Mouse (Mus musculus) kidney, postnatal 10 days (tissue): ENCODE data around the gene Ablim2.
A peak's percentile ranks its signal among the peaks of the same experiment; 100 is the strongest.

Source experiments
- DNase-seq: peaks from one replicate; pipeline ENCODE4 v3.0.0; 2021; ENCODE audit warnings: mixed read lengths

The Ablim2 gene

DNA sequence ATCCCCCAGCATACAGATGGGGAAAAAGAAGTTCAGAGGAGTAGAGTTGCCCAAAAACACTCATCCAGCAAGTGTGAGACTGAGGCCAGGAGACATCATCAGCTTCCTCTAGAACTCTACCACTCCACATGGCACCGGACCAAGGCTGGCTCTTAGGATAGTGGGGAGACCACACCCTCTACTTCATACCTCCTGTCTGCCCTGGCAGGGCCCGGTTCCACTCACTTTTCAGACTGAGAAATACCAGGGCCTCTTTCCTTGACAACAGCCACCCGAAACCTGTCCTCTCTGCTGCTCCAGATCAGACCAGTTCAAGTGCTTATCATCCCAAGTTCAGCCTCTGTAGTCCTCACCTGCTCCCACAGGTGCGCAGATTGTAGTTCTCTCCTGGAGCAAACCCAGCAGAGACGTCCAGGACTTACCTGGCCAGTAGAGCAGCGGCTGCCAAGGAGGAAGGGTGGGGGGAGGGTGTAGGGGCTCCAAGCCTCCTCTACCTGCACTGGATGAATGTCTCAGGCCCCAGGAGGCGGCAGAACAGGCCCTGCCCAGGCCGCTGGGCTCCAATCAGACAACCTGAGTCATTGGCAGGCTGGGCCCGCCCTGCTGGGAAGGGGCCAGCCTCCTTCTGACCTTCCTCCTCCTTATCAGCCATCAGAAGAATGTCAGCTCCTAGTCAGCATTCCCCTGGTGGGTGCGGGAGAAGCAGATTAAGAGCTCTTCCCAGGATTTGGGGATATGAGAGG lies 18.0 kb upstream of the Ablim2 start, which contains the start of gene Sh3tc1:
TSS of gene Sh3tc1 (minus strand) at position 452 of the 743 bp plus-strand sequence.
- peak; percentile 81 for DNase-seq

DNA sequence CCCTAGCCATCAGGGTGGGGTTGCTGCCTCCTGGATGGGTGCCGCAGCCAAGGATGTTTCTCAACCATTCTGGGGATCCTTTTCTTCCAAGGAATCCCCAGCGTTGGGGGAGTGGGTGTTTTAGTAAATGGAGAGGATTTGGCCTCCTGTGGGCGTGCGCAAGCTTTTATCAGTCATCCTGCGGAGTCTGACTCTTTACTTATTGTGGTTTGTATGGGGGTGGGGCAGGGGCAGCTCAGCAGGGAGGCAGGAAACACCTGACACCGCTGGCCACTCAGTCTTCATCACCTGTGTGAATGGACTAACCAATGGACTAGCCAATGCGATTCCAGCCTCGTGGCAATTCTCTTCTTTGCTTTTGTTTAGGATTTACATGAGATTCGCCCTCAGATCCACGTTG lies 17.0 kb upstream of the Ablim2 start:
- DNase-seq = no peak

DNA sequence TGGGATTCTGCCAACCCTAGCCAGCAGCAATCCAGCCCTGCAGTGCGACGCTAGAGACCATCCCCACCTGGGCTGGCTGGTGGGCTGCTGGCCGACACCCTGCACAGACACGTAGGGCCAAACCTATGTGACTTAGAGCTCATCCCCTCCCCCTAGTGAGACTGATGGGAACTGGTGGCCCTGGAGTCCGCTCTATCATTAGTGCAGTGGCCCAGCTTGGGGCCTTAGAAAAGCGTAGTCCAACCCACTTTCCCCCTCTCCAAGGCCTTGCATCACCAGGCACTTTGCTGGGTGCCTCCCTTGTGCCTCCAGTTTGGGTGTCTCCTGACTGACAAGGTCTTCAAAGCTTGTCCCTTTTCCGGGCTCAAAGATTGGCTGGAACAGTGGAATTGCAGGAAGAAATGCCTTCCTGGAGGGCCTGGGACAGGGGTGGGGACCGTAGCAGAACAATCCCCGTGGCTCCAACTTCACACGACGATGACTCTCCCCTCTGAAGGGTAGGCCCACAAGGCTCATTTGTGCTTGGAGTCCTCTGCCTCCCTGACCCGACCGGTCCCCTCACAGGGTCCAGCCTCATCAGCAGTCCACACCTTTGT lies 16.4 kb upstream of the Ablim2 start:
- no peak for DNase-seq

DNA sequence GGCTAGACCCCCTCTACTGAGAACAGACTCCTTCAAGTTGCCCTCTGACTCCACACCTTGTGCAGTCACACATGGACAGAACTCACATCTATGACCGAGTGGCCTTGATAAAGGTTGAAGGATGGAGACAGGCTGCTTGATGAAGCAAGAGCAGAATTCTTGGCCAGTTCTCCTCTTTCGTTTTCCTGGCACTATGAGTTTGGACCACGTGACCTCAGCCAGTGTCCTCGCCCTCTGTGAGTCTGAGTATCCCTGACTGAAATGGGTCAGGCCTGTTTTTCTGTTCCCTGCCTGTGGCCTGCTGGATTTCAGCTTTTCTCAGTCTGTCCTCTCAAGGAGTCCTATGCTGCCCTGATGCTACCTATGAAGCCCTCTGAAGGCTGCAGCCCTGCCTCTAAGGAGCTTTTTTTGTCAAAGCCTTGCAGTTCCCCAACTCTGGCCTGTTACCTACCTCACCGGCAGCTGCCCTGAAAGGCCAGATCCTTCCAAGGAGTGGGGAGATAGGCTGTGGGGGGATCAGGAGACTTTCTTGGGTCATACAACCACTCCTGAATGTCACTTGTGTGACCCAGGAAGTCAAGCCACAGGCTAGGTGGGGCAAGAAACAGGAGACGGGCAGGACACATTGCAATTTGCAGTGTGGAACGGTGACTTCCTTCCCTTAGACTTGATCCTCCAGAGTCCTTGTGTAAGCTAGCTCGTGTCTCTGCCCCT lies 14.3 kb upstream of the Ablim2 start:
- DNase-seq = no peak

DNA sequence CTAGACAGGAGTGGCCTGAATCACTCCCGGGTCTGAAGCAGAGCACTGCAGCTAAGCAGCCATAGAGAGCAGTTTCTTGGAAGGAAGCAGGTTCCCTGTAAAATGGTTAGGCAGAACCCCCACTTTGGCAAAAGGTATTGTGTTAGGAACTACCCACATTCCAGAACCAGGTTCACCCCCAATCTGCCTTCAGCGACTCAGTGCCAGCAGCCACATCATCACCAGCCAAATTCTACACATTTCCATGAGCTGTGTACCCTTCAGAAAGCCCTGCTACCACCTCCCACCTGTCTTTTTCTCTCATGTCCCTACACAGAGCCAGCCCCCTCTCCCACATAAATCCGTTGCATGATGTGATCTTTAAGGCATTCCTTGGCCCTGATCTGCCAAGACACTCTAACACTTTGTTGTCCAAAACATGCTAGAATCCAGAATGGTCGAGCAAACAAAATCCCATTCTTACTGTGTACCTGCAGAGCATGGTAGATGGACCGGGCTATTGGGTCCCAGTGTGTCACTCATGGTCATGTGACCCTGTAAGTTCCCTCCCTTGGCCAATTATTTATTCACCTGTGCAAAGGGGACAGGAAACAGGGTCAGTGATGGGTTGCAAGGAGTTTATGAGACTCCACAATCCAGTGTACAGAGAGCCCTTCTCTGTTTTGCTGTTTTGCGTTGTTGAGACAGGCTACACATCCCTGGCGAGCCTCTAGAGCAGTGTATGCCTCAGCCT lies 13.5 kb upstream of the Ablim2 start:
- no peak for DNase-seq

DNA sequence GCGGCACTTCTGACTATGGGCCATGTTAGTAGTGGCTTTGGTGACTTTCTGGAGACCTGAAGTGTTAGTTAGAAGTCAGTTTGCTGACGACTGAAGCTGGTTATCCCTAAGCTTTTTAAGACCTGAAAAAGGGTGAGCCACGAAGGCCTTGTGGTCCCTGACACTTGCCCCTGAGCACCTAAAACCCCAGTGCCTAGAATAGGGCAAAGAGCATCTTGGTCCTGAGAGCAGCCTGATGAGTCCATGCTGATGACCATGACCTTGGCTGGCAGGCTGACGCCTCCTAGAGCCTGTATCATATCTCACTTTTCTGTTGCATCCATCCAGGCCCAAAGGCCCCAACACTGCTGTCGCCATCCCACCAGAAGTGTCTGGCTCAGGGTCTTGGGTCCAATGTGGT lies 12.3 kb upstream of the Ablim2 start:
- no peak for DNase-seq

DNA sequence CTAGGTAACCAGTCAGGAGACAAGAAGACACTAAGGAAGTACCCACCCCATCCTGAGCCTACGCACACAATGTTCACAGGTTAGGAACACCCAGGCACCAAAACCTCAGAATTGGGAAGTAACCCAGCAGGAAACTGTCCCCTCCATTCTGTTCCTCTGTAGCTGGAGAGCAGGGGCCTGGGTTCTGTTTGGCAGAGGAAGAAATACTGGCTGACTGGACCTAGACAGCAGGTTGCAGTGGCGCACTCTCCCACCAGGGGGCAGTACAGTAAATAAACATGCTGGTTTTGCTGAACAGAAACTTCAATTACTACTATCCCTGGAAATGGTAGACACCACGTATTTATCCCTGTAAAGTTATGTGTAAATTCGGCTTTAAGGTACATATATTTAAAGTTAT lies 10.8 kb upstream of the Ablim2 start:
- peak; percentile 89 for DNase-seq

DNA sequence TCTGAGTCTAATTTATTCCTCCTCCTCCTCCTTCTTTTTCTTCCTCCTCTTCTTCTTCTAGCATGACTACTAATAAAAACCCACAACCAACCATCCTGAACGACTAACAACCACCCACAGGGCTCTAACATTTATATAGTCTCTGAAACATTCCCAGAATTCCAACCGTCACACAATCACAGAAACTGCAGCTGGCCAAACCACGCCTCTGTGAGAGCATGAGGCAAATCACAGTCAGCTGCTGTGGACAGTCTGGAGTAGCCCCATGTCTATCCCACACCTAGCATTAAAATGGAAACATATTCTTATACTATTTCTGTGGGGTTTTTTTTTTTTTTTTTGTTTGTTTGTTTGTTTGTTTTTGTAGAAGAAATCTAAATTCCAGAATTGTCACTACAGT lies 8.3 kb upstream of the Ablim2 start:
- no peak for DNase-seq

DNA sequence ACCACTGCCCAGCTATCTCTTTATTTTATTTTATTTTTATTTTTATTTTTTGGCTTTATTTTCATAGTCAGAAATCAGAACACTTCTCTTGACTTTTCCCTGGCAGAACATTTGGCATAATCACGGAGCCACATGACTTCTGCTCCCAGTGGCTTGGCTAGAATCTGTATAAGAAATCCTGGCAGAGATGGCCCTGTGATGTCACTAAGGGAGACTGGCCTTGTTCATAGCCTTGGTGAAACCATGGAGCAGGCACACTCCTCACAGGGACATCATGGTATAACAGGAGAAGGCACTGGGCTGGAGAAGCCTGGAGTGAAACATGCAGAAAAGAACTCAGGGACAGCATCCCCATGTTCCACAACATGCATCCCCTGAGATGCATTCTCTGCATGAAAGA lies 7.7 kb upstream of the Ablim2 start:
- no peak for DNase-seq

DNA sequence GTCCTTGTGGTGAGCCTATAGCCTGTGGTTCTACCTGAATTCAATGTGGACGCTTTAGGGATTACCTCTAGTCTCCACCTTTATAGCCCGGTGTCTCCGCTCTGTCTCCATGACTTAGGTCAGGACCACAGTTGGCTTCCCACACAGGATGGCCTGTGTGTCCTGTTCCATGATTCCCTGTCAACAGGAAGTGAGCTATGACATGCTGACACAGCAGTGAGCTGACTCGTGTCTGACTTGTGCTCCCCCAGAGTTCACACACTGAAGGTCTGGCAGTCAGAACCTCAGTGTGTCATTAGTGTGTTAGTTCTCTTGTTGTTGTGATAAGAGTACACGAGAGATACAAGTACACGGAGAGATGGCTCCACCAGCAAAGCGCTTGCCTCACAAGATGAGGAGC lies 6.7 kb upstream of the Ablim2 start:
- DNase-seq = no peak

DNA sequence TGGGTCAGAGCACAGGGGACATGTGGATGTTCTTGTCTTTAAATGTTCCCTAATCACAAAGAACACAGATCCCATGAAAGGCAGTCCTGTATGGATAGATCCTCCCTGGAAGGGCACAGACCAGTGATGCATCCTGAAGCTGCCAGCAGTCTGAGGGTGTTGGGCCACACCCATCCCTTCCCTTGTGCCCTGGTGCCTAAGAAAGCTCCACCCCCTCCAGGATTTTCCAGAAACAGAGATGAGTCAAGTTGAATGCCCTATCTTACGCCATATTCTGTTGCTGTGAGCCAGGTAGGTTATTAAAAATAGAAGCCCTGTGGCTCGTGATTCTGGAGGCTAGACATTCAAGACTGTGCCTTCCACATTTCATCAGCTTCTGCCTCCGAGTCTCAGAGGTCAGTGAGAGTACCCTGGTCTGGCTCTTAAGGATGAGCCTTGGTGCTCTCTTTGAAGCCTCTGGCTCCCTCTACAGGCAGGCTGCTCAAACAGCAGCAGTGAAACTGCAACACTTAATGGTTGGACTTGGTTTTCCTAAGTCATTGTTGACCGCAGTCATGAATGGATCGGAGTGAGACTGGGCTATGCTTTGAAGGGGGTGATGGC lies 2.4 kb upstream of the Ablim2 start:
- DNase-seq = peak; percentile 85

DNA sequence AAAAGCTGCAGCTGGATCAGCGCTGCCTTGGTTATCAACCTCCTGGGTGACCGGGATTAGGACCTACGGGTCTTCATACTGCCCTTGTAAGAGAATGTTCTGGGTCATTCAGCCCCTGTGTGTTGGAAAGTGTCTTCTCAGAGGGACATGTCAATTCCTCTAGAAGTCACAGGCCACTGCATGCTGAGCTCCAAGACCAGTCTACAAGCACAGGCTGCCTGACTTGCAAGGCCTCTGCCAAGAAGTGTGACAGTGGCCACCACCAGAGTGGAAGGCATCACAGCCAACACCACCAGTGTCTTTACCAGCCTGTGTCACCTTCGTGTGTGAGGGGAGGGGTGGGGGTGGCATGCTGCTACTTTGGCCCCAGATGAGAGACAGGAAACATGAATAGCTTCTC lies 1.7 kb upstream of the Ablim2 start:
- DNase-seq = no peak

DNA sequence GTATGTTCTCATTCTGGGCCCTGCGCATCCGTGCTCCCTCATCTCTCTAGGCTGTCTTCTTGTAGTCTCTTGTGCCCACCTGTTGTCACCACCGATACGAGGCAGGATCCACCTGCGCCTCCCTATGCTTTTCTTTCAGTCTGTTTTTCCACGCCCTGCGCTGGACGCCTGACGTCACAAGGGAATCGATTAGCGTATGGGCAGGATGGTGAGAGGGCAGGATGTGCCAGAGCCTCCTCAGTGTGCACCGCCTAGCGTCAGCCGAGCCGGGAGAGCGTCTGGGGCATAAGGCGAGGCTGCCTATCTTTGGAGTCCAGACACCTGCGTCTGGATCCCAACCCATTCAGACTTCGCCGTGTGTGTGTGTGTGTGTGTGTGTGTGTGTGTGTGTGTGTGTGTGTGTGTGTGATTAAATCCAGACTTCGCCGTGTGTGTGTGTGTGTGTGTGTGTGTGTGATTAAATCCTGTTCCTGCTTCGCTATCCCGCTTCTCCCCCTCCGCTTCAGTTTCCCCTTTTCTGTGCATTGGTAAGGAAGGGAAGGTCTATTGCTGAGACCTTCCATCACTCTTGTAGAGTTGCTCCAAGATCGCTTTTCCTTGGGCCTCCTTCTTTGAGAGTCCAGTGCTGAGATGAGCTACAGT lies 562 bp upstream of the Ablim2 start:
- peak; percentile 44 for DNase-seq

DNA sequence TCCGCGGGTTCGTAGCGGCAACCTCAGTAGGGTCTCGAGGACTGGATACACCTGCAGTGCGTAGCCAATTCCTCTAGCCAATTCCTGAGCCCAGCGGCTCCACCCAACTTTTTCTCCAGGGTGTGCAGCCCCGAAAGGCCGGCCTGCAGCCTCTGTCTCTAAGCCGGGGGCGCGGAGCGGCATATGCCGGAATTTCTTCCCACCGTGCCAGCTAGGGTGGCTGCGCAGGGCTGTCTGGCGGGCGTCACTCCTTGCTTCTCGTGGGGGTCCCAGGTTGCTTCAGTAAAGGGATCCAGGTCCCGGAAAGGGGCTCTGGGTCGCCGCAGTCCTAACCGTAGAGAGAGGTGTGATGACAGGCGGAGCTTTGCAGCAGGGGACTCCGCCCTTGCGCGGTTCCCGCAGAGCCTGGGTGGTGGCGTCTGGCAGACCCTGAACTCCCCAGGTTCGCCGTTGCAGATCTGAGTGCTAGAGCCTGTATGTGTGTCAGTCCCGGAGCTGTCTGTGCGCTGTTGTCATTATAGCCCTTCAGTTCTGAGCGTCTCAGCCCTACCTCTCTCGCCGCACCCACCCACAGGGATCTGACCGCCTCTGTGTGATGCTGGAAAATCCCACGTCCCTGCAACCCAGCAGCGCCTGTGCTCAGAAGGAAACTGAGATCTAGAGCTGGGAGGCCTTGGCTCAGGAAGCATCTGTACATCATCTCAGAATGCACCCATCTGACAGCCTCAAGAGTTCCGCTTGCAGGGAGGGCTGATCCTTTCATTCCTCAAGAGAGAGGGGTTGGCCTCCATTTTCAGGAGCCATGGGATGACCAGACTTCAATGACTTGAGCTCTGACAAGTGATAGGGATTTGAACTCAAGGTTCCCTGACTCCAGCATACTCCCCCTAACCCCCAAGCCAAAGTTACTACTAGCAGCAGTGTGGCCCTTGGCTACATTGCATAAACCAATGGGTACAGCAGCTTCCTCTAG lies 687 bp downstream of the Ablim2 start:
- no peak for DNase-seq

DNA sequence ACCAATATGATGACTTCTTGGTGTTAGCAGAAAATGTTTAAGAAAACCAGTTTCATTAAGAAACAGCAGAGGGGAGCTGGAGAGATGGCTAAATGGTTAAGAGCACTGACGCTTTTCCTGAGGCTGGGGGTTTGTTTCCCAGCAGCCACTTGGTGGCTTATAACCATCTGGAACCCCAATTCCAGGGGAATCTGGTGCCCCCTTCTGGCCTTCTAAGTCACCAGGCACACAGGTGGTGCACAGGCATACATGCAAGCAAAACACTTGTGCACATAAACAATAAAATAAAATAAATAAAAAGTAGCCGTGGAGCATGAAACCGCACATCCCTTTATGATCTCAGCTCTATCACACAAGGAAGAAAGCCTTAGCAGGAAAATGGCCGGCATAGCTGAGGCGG lies 3.6 kb downstream of the Ablim2 start:
- no peak for DNase-seq

DNA sequence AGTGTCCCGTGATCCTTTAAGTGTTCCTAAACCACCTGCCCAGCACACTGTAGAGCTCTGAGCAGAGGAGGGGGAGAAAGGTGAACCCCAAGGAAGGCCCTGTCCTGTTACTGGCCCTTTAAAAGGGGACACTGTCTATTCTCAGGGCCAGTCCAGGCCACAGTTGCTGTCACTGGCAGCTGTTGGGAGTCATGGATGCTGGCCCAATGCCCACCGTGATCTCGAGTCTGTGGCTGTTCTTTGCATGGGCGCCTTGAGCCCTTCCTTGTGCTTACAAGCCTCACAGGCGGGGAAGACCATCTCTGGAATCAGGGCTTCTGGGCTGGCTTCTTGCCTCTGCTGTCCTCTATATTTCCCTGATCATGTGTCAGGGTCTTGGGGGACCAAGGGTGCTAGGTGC lies 4.7 kb downstream of the Ablim2 start:
- peak; percentile 89 for DNase-seq

DNA sequence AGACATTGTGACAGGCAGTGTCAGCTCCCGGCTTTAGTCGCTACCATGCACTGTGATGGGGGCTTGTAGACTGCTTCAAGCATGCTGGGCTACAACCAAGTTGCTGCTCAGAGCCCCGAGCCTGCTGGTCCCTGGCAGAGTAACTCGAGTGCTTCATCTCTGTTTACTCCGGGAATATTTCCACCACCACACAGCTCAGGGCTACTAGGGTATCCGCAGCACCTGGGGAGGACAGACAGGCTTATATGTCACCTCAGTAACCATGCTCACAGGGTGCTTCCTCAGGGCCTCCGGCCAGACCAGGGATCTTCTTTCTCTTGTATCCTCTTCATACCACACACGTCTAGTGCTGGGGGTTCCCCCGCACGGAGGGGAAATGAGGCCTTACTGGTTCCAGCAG lies 5.2 kb downstream of the Ablim2 start:
- DNase-seq = no peak

DNA sequence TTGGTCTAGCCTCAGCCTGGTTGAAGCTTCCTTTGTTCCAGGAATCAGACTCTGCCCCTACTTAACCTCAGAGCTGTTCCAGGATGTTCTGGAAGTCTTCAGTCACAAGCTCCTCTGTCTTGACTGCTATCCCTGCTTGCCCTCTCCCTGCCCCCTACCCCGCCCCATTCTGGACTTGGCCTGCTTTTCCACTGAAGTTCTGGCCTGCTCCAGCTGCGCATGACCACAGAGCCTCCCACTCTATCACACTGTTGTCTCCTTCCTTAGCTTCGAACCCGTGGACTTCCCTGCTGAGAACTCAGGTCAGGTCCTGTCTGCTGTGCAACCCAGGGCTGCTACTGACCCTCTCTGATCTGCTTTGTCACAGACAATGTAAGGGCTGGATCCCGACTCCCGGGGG lies 8.2 kb downstream of the Ablim2 start:
- DNase-seq = peak; percentile 59

DNA sequence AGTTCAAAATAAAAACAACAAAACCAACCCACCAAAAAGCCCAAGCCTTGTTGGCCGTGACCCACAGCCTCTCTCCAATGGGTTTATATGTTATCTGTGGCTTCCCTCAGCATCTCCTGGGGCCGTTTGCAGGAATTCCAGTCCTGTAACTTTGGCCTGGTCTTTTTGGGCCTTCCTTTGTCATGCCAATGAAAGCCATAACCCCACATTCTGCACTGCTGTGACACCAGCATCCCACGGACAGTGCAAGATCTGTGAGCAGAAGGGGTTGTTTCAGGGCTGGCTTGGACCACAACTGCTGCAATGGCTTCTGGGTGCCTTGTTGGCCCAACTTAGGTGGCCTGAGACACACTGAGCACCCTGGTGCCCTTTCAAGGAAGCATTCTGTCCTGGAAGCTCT lies 10.8 kb downstream of the Ablim2 start:
- DNase-seq = no peak

DNA sequence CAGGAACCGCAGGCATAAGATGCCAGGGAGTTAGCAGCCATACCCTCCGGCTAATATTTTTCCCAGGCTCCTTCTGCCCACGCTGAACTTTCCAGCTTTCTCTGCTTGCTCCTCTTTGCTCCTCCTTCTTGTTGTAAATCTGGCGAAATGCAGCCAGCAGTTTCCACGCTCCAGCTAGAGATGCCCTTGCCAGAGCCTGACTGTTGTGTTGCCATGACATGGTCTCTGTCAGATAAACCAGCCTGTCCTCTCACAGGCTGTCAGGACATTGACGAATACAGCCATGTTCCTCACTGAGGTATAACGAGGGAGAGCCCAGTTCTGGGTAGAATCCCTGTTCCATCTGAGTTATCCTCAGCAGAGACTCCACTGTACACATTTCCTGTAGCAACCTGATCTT lies 11.3 kb downstream of the Ablim2 start:
- no peak for DNase-seq

DNA sequence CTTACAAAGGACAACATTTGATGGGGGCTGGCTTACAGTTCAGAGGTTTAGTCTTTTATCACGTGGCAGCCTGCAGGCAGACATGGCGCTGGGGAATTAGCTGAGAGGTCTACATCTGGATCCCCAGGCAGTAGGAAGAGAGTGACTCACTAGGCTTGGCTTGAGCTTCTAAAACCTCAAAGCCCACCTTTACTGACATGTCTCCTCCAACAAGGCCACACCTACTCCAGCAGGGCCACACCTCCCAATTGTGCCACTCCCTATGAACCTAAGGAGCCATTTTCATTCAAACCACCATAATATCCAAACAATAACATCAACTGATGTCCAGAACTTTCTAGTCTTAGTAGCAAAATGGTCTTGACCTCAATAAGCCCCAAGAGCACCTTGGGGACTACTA lies 12.6 kb downstream of the Ablim2 start:
- no peak for DNase-seq
